Mouse (Mus musculus) cerebellum, postnatal 4 days (tissue): ENCODE results near the gene 1110059G10Rik.

Source experiments
- DNase-seq, 2 experiments: peaks; one replicate each; pipeline ENCODE4 v3.0.0; 2022; ENCODE audit warnings: low spot score in 2 of 2, mixed read lengths in 1 of 2

Gene 1110059G10Rik

DNA sequence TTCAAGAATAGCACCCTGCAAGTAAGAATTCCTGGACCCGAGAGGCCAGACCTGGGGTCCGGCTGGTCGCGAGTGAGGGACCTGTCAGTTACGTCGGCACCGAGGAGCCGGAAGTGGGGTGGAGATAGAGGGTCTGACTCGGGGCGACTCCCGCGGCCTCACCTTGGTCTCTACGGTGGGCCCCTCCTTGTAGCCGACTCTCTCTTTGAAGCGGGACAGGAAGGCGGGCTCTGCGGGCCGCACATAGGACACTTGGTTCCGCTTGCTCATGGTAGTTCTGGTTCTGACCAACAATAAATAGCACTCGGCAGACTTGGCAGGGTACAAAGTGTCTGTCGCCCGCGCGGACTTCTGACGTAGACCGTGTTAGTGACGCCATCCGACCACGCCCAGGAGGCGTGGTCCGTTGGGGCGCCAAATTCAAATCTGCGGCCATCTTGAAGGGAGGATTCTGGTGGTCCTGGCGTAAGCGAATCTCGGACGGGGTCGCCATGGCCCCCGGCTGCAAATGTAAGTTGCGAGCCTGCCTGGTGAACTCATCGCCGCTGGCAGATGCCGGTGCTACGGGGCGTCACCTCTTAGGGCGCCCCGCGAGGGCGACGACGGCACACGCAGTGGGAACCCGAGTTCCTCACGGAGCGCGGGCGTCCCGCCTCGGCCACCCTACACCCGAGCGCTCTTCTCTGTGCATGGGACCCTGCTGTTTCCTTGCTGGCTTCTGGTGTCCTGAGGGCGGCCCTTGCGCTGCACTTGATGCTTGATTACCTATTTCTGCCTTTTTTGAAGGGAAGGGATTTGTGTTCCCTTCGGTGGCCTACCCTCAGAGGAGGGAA lies at the start of gene 1110059G10Rik, which contains the start of gene Kif15:
TSS of gene 1110059G10Rik (minus strand) at position 358 of the 833 bp plus-strand sequence.
TSS of gene Kif15 (plus strand) at position 404 of the 833 bp plus-strand sequence.
- DNase-seq, result peak; percentile 93 to 97

- no peak for DNase-seq
These were observed 48.4 kb upstream of the 1110059G10Rik start for GRCm38 (mm10) chr9:122999193-122999586.

DNA sequence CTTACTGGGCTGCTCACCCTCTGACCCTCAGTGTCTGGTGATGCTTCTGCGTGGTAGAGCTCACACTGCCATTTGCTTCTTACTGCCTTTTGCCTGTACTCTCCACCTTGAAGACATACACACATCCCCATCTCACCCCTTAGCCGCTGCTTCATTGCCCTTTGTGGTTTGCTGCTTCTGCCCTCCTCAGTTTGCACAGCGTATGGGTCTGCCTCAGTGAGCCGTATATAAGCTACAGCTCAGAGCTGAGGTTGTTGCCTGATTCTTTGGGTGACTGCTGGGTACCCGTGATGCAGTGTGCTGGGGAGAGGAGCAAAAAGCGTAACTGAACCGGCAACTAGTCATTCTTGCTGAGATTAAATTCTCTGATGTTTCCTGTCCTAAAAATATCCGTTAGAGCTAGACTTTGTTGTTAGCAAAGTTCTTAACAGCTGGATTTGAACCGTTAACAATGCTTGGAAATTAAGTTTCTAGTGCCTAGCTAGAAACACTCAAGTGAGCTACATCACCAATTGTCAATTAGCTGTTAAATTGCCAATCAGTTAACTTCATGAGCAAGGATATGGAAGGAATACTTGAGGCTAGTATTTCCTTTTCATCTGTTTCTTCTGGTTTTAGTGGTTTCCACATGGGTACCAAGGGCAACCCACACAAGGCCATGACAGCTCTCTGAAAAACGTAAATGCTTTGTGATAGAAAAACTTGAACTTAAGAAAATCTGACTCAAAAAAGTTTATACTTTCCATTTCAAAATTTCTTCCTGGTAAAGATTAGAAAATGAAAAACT lies 47.8 kb upstream of the 1110059G10Rik start:
- DNase-seq, result no peak

DNA sequence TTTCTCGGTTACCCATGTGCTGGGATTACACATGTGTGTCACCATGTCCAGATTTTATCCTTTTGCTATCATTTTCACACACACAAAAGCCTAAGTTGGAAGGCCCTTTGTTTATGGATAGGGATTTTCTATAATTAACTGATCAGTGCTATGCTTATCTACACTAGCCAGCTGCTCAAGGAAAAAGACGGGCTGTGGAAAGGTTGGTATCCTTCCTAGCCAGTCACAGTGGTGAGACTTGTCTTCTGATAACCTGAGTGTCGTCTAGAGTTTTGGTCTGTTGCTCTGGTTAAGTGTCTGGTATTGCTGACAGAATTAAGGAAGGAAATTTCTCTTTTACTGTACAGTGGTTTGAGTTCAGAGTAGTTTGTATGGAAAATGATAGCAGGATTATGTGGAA lies 21.9 kb downstream of the 1110059G10Rik start:
- DNase-seq, result no peak

- DNase-seq, result peak; percentile 49 to 77
These were observed 27.8 kb downstream of the 1110059G10Rik start, which contains the start of gene Zfp105 for GRCm38 (mm10) chr9:122922936-122923381. TSS of gene Zfp105 (plus strand) at chr9:122923072.

DNA sequence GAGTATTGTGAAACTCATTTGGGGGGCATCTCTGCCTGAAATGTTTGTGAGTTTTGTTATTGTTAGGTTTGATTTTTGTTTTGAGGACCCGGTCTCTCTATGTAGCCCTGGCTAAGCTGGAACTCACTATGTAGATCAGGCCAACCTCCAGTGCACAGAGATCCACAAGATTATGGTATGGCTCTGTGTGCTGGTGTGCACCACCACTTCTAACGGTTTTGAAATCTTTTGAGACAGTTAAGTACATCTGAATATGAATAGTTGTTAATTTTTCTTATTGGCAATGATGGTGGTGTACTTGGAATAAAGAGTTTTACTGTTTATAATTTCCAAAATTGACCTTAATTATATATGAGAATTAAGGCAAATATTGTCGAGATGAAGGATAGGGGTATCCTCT lies 28.4 kb downstream of the 1110059G10Rik start:
- no peak for DNase-seq

GRCm38 (mm10) chr9:122902717-122903535 lies 47.9 kb downstream of the 1110059G10Rik start:
- DNase-seq, result peak; percentile 58 to 74

DNA sequence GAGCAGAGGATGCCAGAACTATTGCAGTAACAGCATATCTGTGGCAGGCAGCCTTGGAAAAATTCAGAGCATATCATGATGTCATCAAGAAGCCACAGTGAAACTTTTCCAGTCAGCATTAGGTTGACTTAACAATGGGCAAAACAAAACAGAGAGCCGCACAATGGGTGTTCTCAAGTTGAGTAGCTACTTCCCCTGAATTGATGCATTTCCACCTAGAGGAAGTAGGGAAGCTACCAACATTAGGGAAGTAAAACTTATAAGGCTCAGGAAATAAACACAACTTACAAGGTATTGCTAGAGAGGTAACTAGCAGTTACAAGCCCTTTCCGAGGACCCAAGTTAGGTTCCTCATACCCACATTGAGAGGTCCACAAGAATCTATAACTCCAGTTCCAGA lies 49.8 kb downstream of the 1110059G10Rik start:
- DNase-seq, result no peak
